Mouse (Mus musculus) lung, embryonic 14.5 days (tissue): ENCODE measurements around the gene Bcl2l1. TPM values are rescaled to one million over a fixed set of nuclear protein-coding genes. Genes with fewer than 3 reads are reported as not detected.
A peak's percentile ranks its signal among the peaks of the same experiment; 100 is the strongest.

Experiments
- ATAC-seq: fragments of 200-750 bp; cut with Nextera tagmentation; 2 replicates; pipeline ENCODE4 v1.8.0; 2017; ENCODE audit warnings: mild to moderate bottlenecking, moderate TSS enrichment, moderate library complexity; ENCODE audit not compliant: insufficient read depth
- DNase-seq: peaks from one replicate; pipeline ENCODE4 v3.0.0-alpha.2; 2015
- H3K27ac ChIP-seq: fragments of 300-500 bp; sonication (generic); 2 replicates; pipeline ENCODE4 v1.5.1; 2014; ENCODE audit warnings: low read depth, mild to moderate bottlenecking, moderate library complexity
- H3K27me3 ChIP-seq: fragments of 300-500 bp; sonication (generic); 2 replicates; pipeline ENCODE4 v1.6.1; 2014; ENCODE audit warnings: low read length, control low read depth; ENCODE audit not compliant: insufficient read depth
- H3K36me3 ChIP-seq: fragments of 300-500 bp; sonication (generic); 2 replicates; pipeline ENCODE4 v1.6.1; 2014; ENCODE audit warnings: control low read depth; ENCODE audit not compliant: insufficient read depth
- H3K4me1 ChIP-seq: fragments of 300-500 bp; sonication (generic); 2 replicates; pipeline ENCODE4 v1.6.1; 2014; ENCODE audit warnings: antibody characterized with exemption, control low read depth; ENCODE audit not compliant: insufficient read depth
- H3K4me2 ChIP-seq: fragments of 300-500 bp; sonication (generic); 2 replicates; pipeline ENCODE4 v1.6.1; 2014; ENCODE audit warnings: mild to moderate bottlenecking
- H3K4me3 ChIP-seq: fragments of 300-500 bp; sonication (generic); 2 replicates; pipeline ENCODE4 v1.5.1; 2014; ENCODE audit warnings: low read depth, low read length
- H3K9ac ChIP-seq: fragments of 300-500 bp; sonication (generic); 2 replicates; pipeline ENCODE4 v1.6.1; 2014
- H3K9me3 ChIP-seq: fragments of 300-500 bp; sonication (generic); 2 replicates; pipeline ENCODE4 v1.6.1; 2016; ENCODE audit warnings: low read depth, low read length, control low read depth
- CTCF ChIP-seq: IDR thresholded peaks from 2 replicates; pipeline ENCODE4 v1.5.1; 2016; ENCODE audit warnings: antibody characterized with exemption, low read depth
- WGBS: fragments of 180-500 bp; shearing (Covaris S2); extraction: QIAGEN DNeasy Blood & Tissue Kit; methylation state at CpG from one replicate; pipeline ENCODE4 v1.1.7; 2014; 5-methylcytosine and 5-hydroxymethylcytosine counted together
- polyA plus RNA-seq: library from polyadenylated mRNA; unstranded; fragments of >200 nt; fragmentation: Nextera tagmentation; extraction: Ambion mirVana; gene quantifications from 2 replicates; pipeline ENCODE4 v1.2.1, GENCODE M21; 2014

Bcl2l1 gene
- polyA plus RNA-seq, result 102 and 103 TPM in 2 replicates

- H3K9ac ChIP-seq, result peak within 1 kb of the TSS; percentile 83
- WGBS, result under 1% methylated on average over 74 of the region's 74 CpGs
Observed at GRCm38 (mm10) chr2:152831019-152831878, at the start of gene Bcl2l1. Gene Bcl2l1, minus strand, starts transcription at chr2:152831728.

GRCm38 (mm10) chr2:152880898-152881297 is 49.4 kb upstream of the Bcl2l1 start:
- DNase-seq (no peak), ATAC-seq (no peak)
- no peak for TF ChIP-seq CTCF
- no peaks in the 10 kb centered on the region for H3K9me3 ChIP-seq
- peaks cover 95% of the 10 kb centered on the region for H3K36me3 ChIP-seq
- H3K27me3 ChIP-seq, result no peaks in the 10 kb centered on the region
- H3K4me2 ChIP-seq, result no peak overlapping the region
- no peak overlapping the region for H3K4me3 ChIP-seq
- H3K27ac ChIP-seq, result no peak overlapping the region
- H3K4me1 ChIP-seq, result no peaks in the 10 kb centered on the region
- 86% methylated on average over 13 of the region's 13 CpGs for WGBS
- no peak overlapping the region for H3K9ac ChIP-seq

More at GRCm38 (mm10) chr2:152831019-152831878, at the start of gene Bcl2l1:
- Histone ChIP-seq H3K9me3 (no peaks in the 10 kb centered on the region), H3K36me3 (0 out of 2 replicates have a peak, but pooled peaks cover 8% of the 10 kb centered on the region), H3K27me3 (no peaks in the 10 kb centered on the region), H3K4me3 (peak within 1 kb of the TSS; percentile 60), H3K4me2 (peak within 1 kb of the TSS; percentile 80), H3K27ac (peak within 1 kb of the TSS; percentile 99), H3K4me1 (peaks cover 34% of the 10 kb centered on the region)
- ATAC-seq, result peak; percentile 96
- peak; percentile 99 for DNase-seq
- TF ChIP-seq CTCF, result peak; percentile 97

DNA sequence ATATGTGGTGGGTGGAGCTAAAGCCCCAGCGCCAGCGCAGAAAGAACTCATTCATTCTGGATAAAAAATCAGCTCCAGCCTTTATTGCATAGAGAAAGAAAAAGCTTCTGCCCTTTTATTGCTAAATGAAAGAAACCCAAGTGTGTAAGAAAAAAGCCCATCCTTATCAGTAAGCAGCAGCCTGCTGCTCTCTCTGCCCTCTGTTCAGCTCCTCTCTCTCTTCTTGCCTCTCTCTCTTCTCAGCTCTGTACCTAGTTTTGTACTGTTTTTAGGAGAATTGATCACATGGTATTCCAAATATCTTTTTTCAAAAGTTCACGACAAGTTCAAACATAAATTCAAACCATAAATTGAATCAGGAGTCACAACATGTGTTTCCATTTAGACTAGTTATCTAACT is 46.7 kb upstream of the Bcl2l1 start:
- 88% methylated on average over 3 of the region's 3 CpGs for WGBS

DNA sequence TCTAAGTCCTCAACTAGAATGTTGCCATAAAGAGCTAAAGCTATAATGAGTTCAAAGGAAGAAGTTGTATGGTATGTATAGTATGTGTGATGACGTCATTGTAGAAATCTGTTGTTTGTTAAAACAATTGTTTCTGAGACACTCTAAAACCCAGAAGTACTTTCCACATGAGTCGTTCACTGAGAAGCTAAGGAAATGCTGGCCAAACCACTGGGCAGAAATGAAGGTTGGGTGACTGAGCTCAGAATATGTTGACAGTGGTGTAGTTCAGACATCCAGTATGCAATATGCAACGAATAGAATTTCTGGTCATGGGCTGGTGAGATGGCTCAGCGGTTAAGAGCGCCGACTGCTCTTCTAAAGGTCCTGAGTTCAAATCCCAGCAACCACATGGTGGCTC is 31.8 kb upstream of the Bcl2l1 start:
- no peak for DNase-seq
- no peak overlapping the region for H3K27ac ChIP-seq
- H3K9ac ChIP-seq, result no peak overlapping the region
- no peaks in the 10 kb centered on the region for H3K4me1 ChIP-seq
- no peak overlapping the region for H3K4me2 ChIP-seq
- H3K27me3 ChIP-seq, result no peaks in the 10 kb centered on the region
- H3K4me3 ChIP-seq, result no peak overlapping the region
- TF ChIP-seq CTCF, result no peak
- H3K9me3 ChIP-seq, result no peaks in the 10 kb centered on the region
- peaks cover 82% of the 10 kb centered on the region for H3K36me3 ChIP-seq
- 89% methylated on average over 6 of the region's 6 CpGs for WGBS
- no peak for ATAC-seq

More for the DNA sequence above, 46.7 kb upstream of the Bcl2l1 start:
- no peaks in the 10 kb centered on the region for H3K9me3 ChIP-seq
- no peak for TF ChIP-seq CTCF
- H3K36me3 ChIP-seq, result peaks cover 94% of the 10 kb centered on the region
- no peaks in the 10 kb centered on the region for H3K4me1 ChIP-seq
- no peak overlapping the region for H3K9ac ChIP-seq
- H3K27ac ChIP-seq, result no peak overlapping the region
- H3K27me3 ChIP-seq, result no peaks in the 10 kb centered on the region
- no peak for ATAC-seq
- DNase-seq, result no peak
- no peak overlapping the region for H3K4me2 ChIP-seq
- H3K4me3 ChIP-seq, result no peak overlapping the region

GRCm38 (mm10) chr2:152862638-152863037 is 31.1 kb upstream of the Bcl2l1 start:
- no peak for DNase-seq

GRCm38 (mm10) chr2:152861891-152862290 is 30.4 kb upstream of the Bcl2l1 start:
- no peak for ATAC-seq
- WGBS, result 94% methylated on average over 1 of the region's 1 CpGs
- no peak for TF ChIP-seq CTCF
- H3K9me3 ChIP-seq, result no peaks in the 10 kb centered on the region
- no peak for DNase-seq
- no peaks in the 10 kb centered on the region for H3K4me1 ChIP-seq
- no peaks in the 10 kb centered on the region for H3K27me3 ChIP-seq
- no peak overlapping the region for H3K9ac ChIP-seq
- H3K36me3 ChIP-seq, result peaks cover 85% of the 10 kb centered on the region
- no peak overlapping the region for H3K4me3 ChIP-seq
- H3K27ac ChIP-seq, result no peak overlapping the region
- H3K4me2 ChIP-seq, result no peak overlapping the region

More at GRCm38 (mm10) chr2:152862638-152863037, 31.1 kb upstream of the Bcl2l1 start:
- Histone ChIP-seq H3K27ac (no peak overlapping the region), H3K4me2 (no peak overlapping the region), H3K4me3 (no peak overlapping the region), H3K9me3 (no peaks in the 10 kb centered on the region), H3K27me3 (no peaks in the 10 kb centered on the region), H3K36me3 (peaks cover 85% of the 10 kb centered on the region), H3K9ac (no peak overlapping the region), H3K4me1 (no peaks in the 10 kb centered on the region)
- TF ChIP-seq CTCF, result no peak
- 81% methylated on average over 3 of the region's 3 CpGs for WGBS
- ATAC-seq, result no peak

DNA sequence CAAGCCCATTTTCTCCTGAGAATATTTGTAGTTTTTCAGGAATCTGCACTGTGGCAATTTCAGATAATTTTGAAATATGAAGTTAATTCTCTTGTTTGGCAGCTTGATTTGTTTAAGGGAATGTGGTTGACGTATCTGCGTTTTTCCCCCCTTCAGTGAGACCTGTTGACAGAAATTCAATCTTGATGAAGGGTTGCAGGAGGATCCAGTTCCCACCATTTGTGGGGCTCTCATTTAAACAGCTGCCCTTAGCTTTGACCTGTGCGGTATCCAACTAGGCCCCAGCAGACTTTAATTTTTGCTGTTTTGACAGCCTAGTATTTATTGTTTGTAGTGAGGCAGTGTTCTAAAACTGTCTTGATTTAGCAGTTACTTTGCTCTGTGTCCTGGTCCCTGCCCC is 28.0 kb upstream of the Bcl2l1 start:
- no peak overlapping the region for H3K4me3 ChIP-seq
- ATAC-seq (no peak), DNase-seq (no peak)
- no peaks in the 10 kb centered on the region for H3K27me3 ChIP-seq
- H3K36me3 ChIP-seq, result peaks cover 86% of the 10 kb centered on the region
- H3K27ac ChIP-seq, result no peak overlapping the region
- WGBS, result 79% methylated on average over 3 of the region's 3 CpGs
- no peak overlapping the region for H3K4me2 ChIP-seq
- H3K4me1 ChIP-seq, result no peaks in the 10 kb centered on the region
- no peak overlapping the region for H3K9ac ChIP-seq
- no peaks in the 10 kb centered on the region for H3K9me3 ChIP-seq
- TF ChIP-seq CTCF, result no peak
